Mouse (Mus musculus) frontal cortex, adult (tissue): Measurements from ENCODE around the gene Rtn3.

ENCODE experiments used
- ATAC-seq: cut with Nextera tagmentation; 2 replicates; pipeline ENCODE4 v1.9.2; 2017; ENCODE audit warnings: mild to moderate bottlenecking, moderate library complexity, mixed read lengths; ENCODE audit not compliant: low TSS enrichment

The Rtn3 gene

GRCm38 (mm10) chr19:7487680-7488079, 4.6 kb upstream of the Rtn3 start:
- no peak for ATAC-seq

GRCm38 (mm10) chr19:7484076-7484475, 995 bp upstream of the Rtn3 start:
- no peak for ATAC-seq

- ATAC-seq = peak; percentile 66
Observed at GRCm38 (mm10) chr19:7483512-7483882, 416 bp upstream of the Rtn3 start.

- no peak for ATAC-seq
Observed at GRCm38 (mm10) chr19:7482266-7482598, 849 bp downstream of the Rtn3 start.

- 0 out of 2 replicates have a peak, but pooled peaks have one; percentile 25 for ATAC-seq
Observed at GRCm38 (mm10) chr19:7481541-7482265, 1.4 kb downstream of the Rtn3 start.

- no peak for ATAC-seq
Observed at GRCm38 (mm10) chr19:7479751-7480248, 3.3 kb downstream of the Rtn3 start.

- no peak for ATAC-seq
Observed at GRCm38 (mm10) chr19:7470643-7471042, 12.4 kb downstream of the Rtn3 start.

- ATAC-seq = no peak
Observed at GRCm38 (mm10) chr19:7467915-7468314, 15.2 kb downstream of the Rtn3 start.

- no peak for ATAC-seq
Observed at GRCm38 (mm10) chr19:7459370-7459769, 23.7 kb downstream of the Rtn3 start.

GRCm38 (mm10) chr19:7458901-7459300, 24.2 kb downstream of the Rtn3 start:
- no peak for ATAC-seq

- peak; percentile 64 for ATAC-seq
Observed at GRCm38 (mm10) chr19:7456803-7457202, 26.3 kb downstream of the Rtn3 start.

- ATAC-seq = no peak
Observed at GRCm38 (mm10) chr19:7445596-7445995, 37.5 kb downstream of the Rtn3 start.

- ATAC-seq = no peak
Observed at GRCm38 (mm10) chr19:7445105-7445504, 38.0 kb downstream of the Rtn3 start.

GRCm38 (mm10) chr19:7441493-7441892, 41.6 kb downstream of the Rtn3 start:
- ATAC-seq = no peak; the same call in 1 of the 2 replicates

GRCm38 (mm10) chr19:7438295-7438694, 44.8 kb downstream of the Rtn3 start:
- ATAC-seq = no peak

GRCm38 (mm10) chr19:7436061-7436970, 46.8 kb downstream of the Rtn3 start:
- peak; percentile 80 for ATAC-seq

- no peak for ATAC-seq
Observed at GRCm38 (mm10) chr19:7434887-7435286, 48.2 kb downstream of the Rtn3 start.

- ATAC-seq = no peak
Observed at GRCm38 (mm10) chr19:7425398-7425775, 57.7 kb downstream of the Rtn3 start.

GRCm38 (mm10) chr19:7424590-7425397, 58.3 kb downstream of the Rtn3 start:
- ATAC-seq = no peak

GRCm38 (mm10) chr19:7424131-7424530, 59.0 kb downstream of the Rtn3 start:
- no peak for ATAC-seq

- ATAC-seq = no peak
Observed at GRCm38 (mm10) chr19:7423656-7424030, 59.4 kb downstream of the Rtn3 start.

- 0 out of 2 replicates have a peak, but pooled peaks have one; percentile 5 for ATAC-seq
Observed at GRCm38 (mm10) chr19:7423028-7423655, 59.9 kb downstream of the Rtn3 start.
